Mouse (Mus musculus) lung, embryonic 16.5 days (tissue): ENCODE measurements at regions not wholly inside any gene's neighbourhood (a gene's known extent, or its start where the extent isn't known, plus 50 kb on each side); places are given as distances from the start of the nearest gene placed in this dataset.

Experiments
- ATAC-seq: fragments of 200-750 bp; cut with Nextera tagmentation; 2 replicates; pipeline ENCODE4 v1.8.0; 2017; ENCODE audit warnings: low read depth, mild to moderate bottlenecking, moderate library complexity
- H3K27ac ChIP-seq: fragments of 300-500 bp; sonication (generic); 2 replicates; pipeline ENCODE4 v1.5.1; 2014; ENCODE audit warnings: mild to moderate bottlenecking, control low read depth, low read length
- H3K27me3 ChIP-seq: fragments of 300-500 bp; sonication (generic); 2 replicates; pipeline ENCODE4 v1.6.1; 2014; ENCODE audit warnings: low read depth, low read length, mixed read lengths; ENCODE audit not compliant: control insufficient read depth, insufficient read depth
- H3K36me3 ChIP-seq: fragments of 300-500 bp; sonication (generic); 2 replicates; pipeline ENCODE4 v1.6.1; 2014; ENCODE audit warnings: low read length; ENCODE audit not compliant: control insufficient read depth, insufficient read depth
- H3K4me1 ChIP-seq: fragments of 300-500 bp; sonication (generic); replicated peaks from 2 replicates; pipeline ENCODE4 v1.6.1; 2014; ENCODE audit warnings: low read length, mixed read lengths; ENCODE audit not compliant: control insufficient read depth, insufficient read depth
- H3K4me2 ChIP-seq: fragments of 300-500 bp; sonication (generic); 2 replicates; pipeline ENCODE4 v1.6.1; 2014; ENCODE audit warnings: low read depth, low read length, control low read depth
- H3K4me3 ChIP-seq: fragments of 300-500 bp; sonication (generic); 2 replicates; pipeline ENCODE4 v1.5.1; 2014; ENCODE audit warnings: mild to moderate bottlenecking, low read length, control low read depth
- H3K9ac ChIP-seq: fragments of 300-500 bp; sonication (generic); 2 replicates; pipeline ENCODE4 v1.6.1; 2014; ENCODE audit warnings: low read length, control low read depth
- H3K9me3 ChIP-seq: fragments of 300-500 bp; sonication (generic); 2 replicates; pipeline ENCODE4 v1.6.1; 2016; ENCODE audit warnings: low read length; ENCODE audit not compliant: control insufficient read depth
- WGBS: fragments of 180-500 bp; shearing (Covaris S2); extraction: QIAGEN DNeasy Blood & Tissue Kit; methylation state at CpG from one replicate; pipeline ENCODE4 v1.1.7; 2014; 5-methylcytosine and 5-hydroxymethylcytosine counted together

- Histone ChIP-seq H3K4me1 (peaks cover 2% of the 10 kb centered on the region; the same call in 1 of the 2 replicates), H3K9ac (no peak overlapping the region), H3K27me3 (no peaks in the 10 kb centered on the region), H3K36me3 (no peaks in the 10 kb centered on the region), H3K4me3 (no peak overlapping the region), H3K27ac (no peak overlapping the region), H3K4me2 (no peak overlapping the region), H3K9me3 (no peaks in the 10 kb centered on the region)
- WGBS: 71% methylated on average over 11 of the region's 11 CpGs
- ATAC-seq: no peak
Observed at GRCm38 (mm10) chr9:101422006-101422405, 170.4 kb upstream of the Ppp2r3a start.

- no peak overlapping the region for H3K4me3 ChIP-seq
- no peak overlapping the region for H3K9ac ChIP-seq
- no peak for ATAC-seq
- no peaks in the 10 kb centered on the region for H3K27me3 ChIP-seq
- H3K4me1 ChIP-seq: 0 out of 2 replicates have a peak, but pooled peaks cover 2% of the 10 kb centered on the region
- no peaks in the 10 kb centered on the region for H3K9me3 ChIP-seq
- WGBS: 86% methylated on average over 7 of the region's 7 CpGs
- H3K4me2 ChIP-seq: no peak overlapping the region
- H3K27ac ChIP-seq: no peak overlapping the region
- no peaks in the 10 kb centered on the region for H3K36me3 ChIP-seq
Observed at GRCm38 (mm10) chr9:101421136-101421535, 169.5 kb upstream of the Ppp2r3a start.

DNA sequence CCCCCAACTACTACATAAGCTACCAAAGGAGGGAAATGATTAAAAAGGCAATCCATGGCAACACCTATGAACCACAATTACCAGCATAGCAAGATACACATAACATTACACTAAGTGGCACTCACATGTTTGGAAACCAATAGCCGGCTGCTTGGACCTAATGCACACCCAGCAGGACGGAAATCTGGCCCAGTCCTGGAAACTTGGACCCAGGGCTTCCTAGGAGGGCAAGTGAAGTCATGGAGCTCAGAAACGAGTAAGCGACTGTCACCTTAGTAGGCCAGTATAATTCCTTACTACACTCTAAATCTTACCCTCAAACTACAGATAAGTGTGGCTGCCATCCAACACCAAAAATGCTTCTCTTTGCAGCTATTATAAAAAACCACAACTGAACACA, 168.6 kb upstream of the Ppp2r3a start:
- 0 out of 2 replicates have a peak, but pooled peaks cover 1% of the 10 kb centered on the region for H3K4me1 ChIP-seq
- 91% methylated on average over 4 of the region's 4 CpGs for WGBS
- H3K9ac ChIP-seq: no peak overlapping the region
- no peaks in the 10 kb centered on the region for H3K36me3 ChIP-seq
- H3K4me3 ChIP-seq: no peak overlapping the region
- H3K27ac ChIP-seq: no peak overlapping the region
- no peak for ATAC-seq
- H3K4me2 ChIP-seq: no peak overlapping the region
- H3K27me3 ChIP-seq: no peaks in the 10 kb centered on the region
- H3K9me3 ChIP-seq: no peaks in the 10 kb centered on the region

GRCm38 (mm10) chr9:101417660-101418059, 166.1 kb upstream of the Ppp2r3a start:
- no peaks in the 10 kb centered on the region for H3K4me1 ChIP-seq
- no peak for ATAC-seq
- no peak overlapping the region for H3K4me2 ChIP-seq
- H3K27me3 ChIP-seq: no peaks in the 10 kb centered on the region
- no peaks in the 10 kb centered on the region for H3K36me3 ChIP-seq
- H3K27ac ChIP-seq: no peak overlapping the region
- H3K4me3 ChIP-seq: no peak overlapping the region
- no peak overlapping the region for H3K9ac ChIP-seq
- WGBS: 83% methylated on average over 2 of the region's 2 CpGs
- H3K9me3 ChIP-seq: no peaks in the 10 kb centered on the region

- WGBS: 94% methylated on average over 6 of the region's 6 CpGs
- Histone ChIP-seq H3K4me1 (no peaks in the 10 kb centered on the region), H3K4me2 (no peak overlapping the region), H3K36me3 (no peaks in the 10 kb centered on the region), H3K27ac (no peak overlapping the region), H3K9ac (no peak overlapping the region), H3K4me3 (no peak overlapping the region), H3K27me3 (no peaks in the 10 kb centered on the region), H3K9me3 (no peaks in the 10 kb centered on the region)
- no peak for ATAC-seq
Observed at GRCm38 (mm10) chr9:101416321-101416720, 164.7 kb upstream of the Ppp2r3a start.

- H3K27me3 ChIP-seq: no peaks in the 10 kb centered on the region
- no peaks in the 10 kb centered on the region for H3K36me3 ChIP-seq
- ATAC-seq: no peak
- no peak overlapping the region for H3K9ac ChIP-seq
- no peaks in the 10 kb centered on the region for H3K9me3 ChIP-seq
- H3K4me2 ChIP-seq: no peak overlapping the region
- WGBS: 64% methylated on average over 3 of the region's 3 CpGs
- no peak overlapping the region for H3K4me3 ChIP-seq
- H3K27ac ChIP-seq: no peak overlapping the region
- H3K4me1 ChIP-seq: 0 out of 2 replicates have a peak, but pooled peaks cover 3% of the 10 kb centered on the region
Observed at GRCm38 (mm10) chr9:101413071-101413633, 161.6 kb upstream of the Ppp2r3a start.

- Histone ChIP-seq H3K4me3 (no peak overlapping the region), H3K27me3 (no peaks in the 10 kb centered on the region), H3K9me3 (no peaks in the 10 kb centered on the region), H3K9ac (no peak overlapping the region), H3K36me3 (no peaks in the 10 kb centered on the region), H3K4me1 (0 out of 2 replicates have a peak, but pooled peaks cover 3% of the 10 kb centered on the region), H3K27ac (no peak overlapping the region), H3K4me2 (no peak overlapping the region)
- no peak for ATAC-seq
- 52% methylated on average over 3 of the region's 3 CpGs for WGBS
Observed at GRCm38 (mm10) chr9:101411951-101412350, 160.4 kb upstream of the Ppp2r3a start.

GRCm38 (mm10) chr9:101411532-101411880, 159.9 kb upstream of the Ppp2r3a start:
- H3K27me3 ChIP-seq: no peaks in the 10 kb centered on the region
- no peak overlapping the region for H3K9ac ChIP-seq
- ATAC-seq: no peak
- no peaks in the 10 kb centered on the region for H3K36me3 ChIP-seq
- no peaks in the 10 kb centered on the region for H3K9me3 ChIP-seq
- no peak overlapping the region for H3K4me3 ChIP-seq
- H3K4me2 ChIP-seq: no peak overlapping the region
- 68% methylated on average over 5 of the region's 5 CpGs for WGBS
- H3K27ac ChIP-seq: no peak overlapping the region
- H3K4me1 ChIP-seq: 0 out of 2 replicates have a peak, but pooled peaks cover 3% of the 10 kb centered on the region

DNA sequence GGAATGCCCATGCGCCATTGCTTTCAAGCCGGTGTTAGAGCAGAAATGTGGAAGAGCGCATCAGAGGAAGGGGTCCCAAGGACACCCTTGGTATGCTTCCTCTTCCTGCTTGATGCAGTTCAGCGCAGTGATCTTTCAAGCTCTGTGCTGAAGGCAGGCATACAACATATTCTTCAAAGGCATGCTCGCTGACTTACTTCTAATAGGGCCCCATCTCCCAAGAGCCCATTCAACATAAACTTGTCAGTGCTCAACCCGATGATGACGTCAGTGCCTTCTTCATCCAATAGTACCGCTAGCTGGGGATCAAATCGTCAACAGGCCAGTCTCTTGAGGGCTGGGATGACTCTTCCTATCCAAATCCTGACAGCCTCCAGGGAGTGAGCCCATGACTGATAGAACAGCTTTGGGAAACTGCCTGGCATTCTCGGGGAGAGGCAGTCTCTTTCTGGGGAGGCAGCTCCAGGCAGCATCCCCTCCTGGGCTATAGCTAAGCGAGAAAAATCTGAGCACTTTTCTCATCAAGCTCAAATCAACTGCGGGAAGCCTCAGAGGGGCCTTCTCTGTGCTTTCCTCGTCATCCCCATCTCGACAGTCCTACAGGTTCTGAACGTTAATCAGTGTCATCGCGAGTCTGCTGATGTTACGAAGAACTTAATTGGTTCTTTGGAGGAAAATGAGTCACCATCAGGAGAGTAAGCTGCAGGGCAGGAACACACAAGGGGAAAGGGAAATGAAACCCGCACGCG, 159.4 kb upstream of the Ppp2r3a start:
- Histone ChIP-seq H3K4me3 (no peak overlapping the region), H3K4me1 (0 out of 2 replicates have a peak, but pooled peaks cover 3% of the 10 kb centered on the region), H3K27ac (no peak overlapping the region), H3K27me3 (no peaks in the 10 kb centered on the region), H3K36me3 (no peaks in the 10 kb centered on the region), H3K9me3 (no peaks in the 10 kb centered on the region), H3K4me2 (no peak overlapping the region), H3K9ac (no peak overlapping the region)
- WGBS: 75% methylated on average over 21 of the region's 21 CpGs
- no peak for ATAC-seq
